Mouse (Mus musculus): Measurements from ENCODE around the gene Tmem63c. TPM values are rescaled to one million over a fixed set of nuclear protein-coding genes. Genes with fewer than 3 reads are reported as not detected.

Gene Tmem63c
- 0.70 TPM for polyA plus RNA-seq (2015; fragmentation: Illumina TruSeq; extraction: RNeasy Lipid Tissue Mini Kit (QIAGEN cat#74804); ENCODE audit: insufficient read depth, low replicate concordance)

DNA sequence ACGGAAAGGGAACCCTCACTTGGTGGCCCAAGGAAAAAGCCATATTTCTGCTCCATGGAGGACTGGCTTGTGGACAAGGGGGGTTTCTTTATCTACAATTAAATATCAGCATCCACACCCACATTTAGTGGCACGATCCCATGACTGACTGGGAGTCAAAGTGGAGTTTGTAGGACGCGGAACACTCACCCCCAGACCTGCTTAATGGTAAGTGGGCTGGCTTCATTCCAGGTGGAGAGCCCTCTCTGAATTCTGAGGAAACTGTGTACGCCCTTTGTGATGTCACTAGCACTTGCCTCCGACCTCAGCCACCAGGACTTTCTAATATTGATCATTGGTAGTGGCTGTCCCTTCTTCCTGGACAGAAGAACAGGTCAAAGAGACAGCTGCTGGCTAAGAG lies at the start of gene Tmem63c:
TSS of gene Tmem63c (plus strand) at position 301 of the 400 bp plus-strand sequence.

DNA sequence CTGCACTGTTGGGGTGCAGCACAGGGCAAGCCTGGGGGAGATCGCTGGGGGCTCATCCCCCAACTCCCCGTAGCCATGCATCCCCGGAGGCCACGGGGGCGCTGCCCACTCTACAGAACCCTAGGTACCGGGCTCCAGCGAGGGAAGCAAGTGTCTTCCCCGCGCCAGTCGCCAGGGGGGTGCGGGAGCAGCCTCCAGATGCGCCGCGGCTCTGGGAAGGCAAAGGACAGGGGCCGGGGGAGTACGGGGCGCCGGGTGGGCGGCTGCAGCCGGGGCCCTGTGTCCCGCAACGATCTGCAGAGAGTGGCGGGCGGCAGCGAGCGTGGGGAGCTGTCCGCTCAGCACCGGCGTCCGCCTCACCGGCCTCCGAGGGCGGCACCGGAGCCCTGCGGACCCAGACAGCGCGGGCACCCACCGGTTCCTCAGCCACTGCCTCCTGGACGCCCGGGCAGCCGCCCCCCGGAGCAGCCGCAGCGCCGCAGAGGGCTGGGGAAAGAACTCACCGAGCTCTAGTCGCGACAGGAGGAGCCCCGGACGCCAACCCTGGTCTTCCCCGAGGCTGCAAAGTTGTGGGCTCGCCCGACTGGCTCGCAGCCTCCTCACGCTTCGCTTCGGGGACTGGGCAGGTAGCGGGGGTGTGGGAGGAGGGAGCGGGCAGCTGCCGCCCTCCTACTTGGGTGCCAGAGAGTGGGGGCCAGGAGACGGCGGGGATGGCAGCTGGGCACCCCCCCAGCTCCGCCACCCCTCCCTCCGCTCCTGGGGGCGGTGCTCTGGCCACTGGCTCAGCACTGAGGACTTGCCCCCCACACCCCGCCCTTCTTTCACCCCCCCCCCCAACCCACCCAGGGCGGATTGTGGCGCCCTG lies 31.0 kb upstream of the Tmem63c start, which contains the start of gene Zdhhc22:
TSS of gene Zdhhc22 (minus strand) at position 541 of the 865 bp plus-strand sequence.

DNA sequence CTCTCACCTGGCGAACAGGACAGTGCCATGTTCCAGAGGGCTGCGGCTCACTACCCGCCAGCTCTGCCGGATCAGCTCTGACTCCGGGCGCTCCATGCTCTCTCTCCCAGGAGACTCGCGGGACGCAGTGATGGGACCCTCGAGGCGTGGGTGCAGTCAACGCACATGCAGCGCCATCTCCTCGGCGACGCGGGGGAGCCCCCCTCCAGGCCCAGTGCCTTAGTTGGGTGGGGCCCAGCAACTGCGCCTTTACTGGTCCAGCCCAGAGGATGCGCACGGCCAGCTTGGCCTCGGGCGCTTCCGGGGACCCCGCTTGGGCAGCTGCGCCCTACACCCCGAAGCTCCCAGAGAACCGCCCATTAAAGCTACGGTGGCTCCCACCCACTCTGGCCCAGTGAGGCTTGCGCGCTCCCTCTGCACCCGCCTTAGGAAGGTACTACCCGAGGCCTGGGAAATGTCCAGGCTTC lies 81.1 kb downstream of the Tmem63c start, which contains the start of gene Ngb:
TSS of gene Ngb (minus strand) at position 375 of the 467 bp plus-strand sequence.

Other genes starting within 250 kb of the Tmem63c start
- 16.2 TPM for gene Irf2bpl, start 136.5 kb upstream of the Tmem63c start, polyA plus RNA-seq (2015; fragmentation: Illumina TruSeq; extraction: RNeasy Lipid Tissue Mini Kit (QIAGEN cat#74804); ENCODE audit: insufficient read depth, low replicate concordance)
- gene Cipc, start 74.3 kb upstream of the Tmem63c start, polyA plus RNA-seq (2015; fragmentation: Illumina TruSeq; extraction: RNeasy Lipid Tissue Mini Kit (QIAGEN cat#74804); ENCODE audit: insufficient read depth, low replicate concordance): 28.1 TPM
- gene Zdhhc22, start 30.9 kb upstream of the Tmem63c start, polyA plus RNA-seq (2015; fragmentation: Illumina TruSeq; extraction: RNeasy Lipid Tissue Mini Kit (QIAGEN cat#74804); ENCODE audit: insufficient read depth, low replicate concordance): not detected
- 0.23 TPM for gene Ngb, start 81.2 kb downstream of the Tmem63c start, polyA plus RNA-seq (2015; fragmentation: Illumina TruSeq; extraction: RNeasy Lipid Tissue Mini Kit (QIAGEN cat#74804); ENCODE audit: insufficient read depth, low replicate concordance)
- gene Gstz1, start 125.8 kb downstream of the Tmem63c start, polyA plus RNA-seq (2015; fragmentation: Illumina TruSeq; extraction: RNeasy Lipid Tissue Mini Kit (QIAGEN cat#74804); ENCODE audit: insufficient read depth, low replicate concordance): 21.3 TPM
- gene Pomt2, start 126.6 kb downstream of the Tmem63c start, polyA plus RNA-seq (2015; fragmentation: Illumina TruSeq; extraction: RNeasy Lipid Tissue Mini Kit (QIAGEN cat#74804); ENCODE audit: insufficient read depth, low replicate concordance): 7.1 TPM
- 0.93 TPM for gene Samd15, start 178.4 kb downstream of the Tmem63c start, polyA plus RNA-seq (2015; fragmentation: Illumina TruSeq; extraction: RNeasy Lipid Tissue Mini Kit (QIAGEN cat#74804); ENCODE audit: insufficient read depth, low replicate concordance)
- gene Tmed8, start 179.1 kb downstream of the Tmem63c start, polyA plus RNA-seq (2015; fragmentation: Illumina TruSeq; extraction: RNeasy Lipid Tissue Mini Kit (QIAGEN cat#74804); ENCODE audit: insufficient read depth, low replicate concordance): 40.5 TPM
- gene Noxred1, start 217.4 kb downstream of the Tmem63c start, polyA plus RNA-seq (2015; fragmentation: Illumina TruSeq; extraction: RNeasy Lipid Tissue Mini Kit (QIAGEN cat#74804); ENCODE audit: insufficient read depth, low replicate concordance): 13.5 TPM
- 46.7 TPM for gene Vipas39, start 244.9 kb downstream of the Tmem63c start, polyA plus RNA-seq (2015; fragmentation: Illumina TruSeq; extraction: RNeasy Lipid Tissue Mini Kit (QIAGEN cat#74804); ENCODE audit: insufficient read depth, low replicate concordance)
- gene Ahsa1, start 245.1 kb downstream of the Tmem63c start, polyA plus RNA-seq (2015; fragmentation: Illumina TruSeq; extraction: RNeasy Lipid Tissue Mini Kit (QIAGEN cat#74804); ENCODE audit: insufficient read depth, low replicate concordance): 183 TPM